Mouse (Mus musculus) megakaryocyte, embryonic 14.5 days (primary cell): Measurements from ENCODE around the gene Mfap2.

ENCODE experiments used
- FLI1 ChIP-seq: IDR thresholded peaks from 2 replicates; pipeline ENCODE4 v1.6.1; 2012; ENCODE audit warnings: low read length, inconsistent platforms, mixed read lengths
- GATA1 ChIP-seq: IDR thresholded peaks from 3 replicates; pipeline ENCODE4 v1.6.1; 2012; ENCODE audit warnings: mixed read lengths, low read length, inconsistent platforms, borderline replicate concordance

- TF ChIP-seq GATA1 (no peak), FLI1 (no peak)
Observed at GRCm38 (mm10) chr4:140989447-140989846, 20.8 kb upstream of the Mfap2 start.
